Mouse (Mus musculus): Measurements from ENCODE around the gene Apobec3.

Gene Apobec3

DNA sequence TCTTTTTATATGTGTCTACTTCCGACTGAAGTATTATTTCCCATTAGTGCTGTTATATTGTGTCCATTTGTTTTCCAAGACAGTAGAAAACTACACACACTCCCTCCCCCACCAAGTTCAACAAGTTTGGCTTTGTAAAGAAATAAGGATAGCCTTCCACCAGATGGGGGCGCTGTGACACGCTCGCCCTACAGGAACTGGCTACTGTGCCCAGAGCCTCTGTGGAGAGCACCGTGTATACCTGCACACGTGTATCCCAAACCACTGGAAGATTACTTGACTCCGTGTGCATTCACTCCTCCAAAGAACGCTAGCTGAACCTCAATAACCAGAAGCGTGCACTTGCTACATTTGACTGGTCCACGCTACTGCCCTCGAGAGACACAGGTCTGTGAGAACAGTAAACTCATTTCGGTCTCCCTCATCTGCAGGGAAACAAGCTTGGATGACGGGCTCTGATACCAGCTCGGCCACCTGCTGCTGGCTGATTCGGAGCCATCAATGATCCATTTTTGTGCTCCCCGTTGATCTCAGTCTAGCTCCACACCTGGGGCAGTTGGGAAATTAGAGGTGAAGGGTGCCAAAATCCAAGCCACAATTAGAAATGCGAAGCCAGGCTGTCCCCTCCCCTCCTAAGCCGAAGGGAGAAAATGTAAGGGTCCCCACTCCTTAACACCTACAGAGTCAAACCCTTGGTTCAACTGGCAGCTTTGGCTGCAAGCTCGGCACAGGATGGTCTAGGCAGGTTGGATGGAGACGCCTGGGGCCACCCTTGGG lies at the start of gene Apobec3:
Apobec3 (plus strand) TSS at position 224 of the 777 bp plus-strand sequence.
- peak; percentile 50 for DNase-seq

- DNase-seq: no peak
Observed at GRCm38 (mm10) chr15:79842985-79843384, 48.5 kb upstream of the Apobec3 start.

GRCm38 (mm10) chr15:79845986-79846385 lies 45.5 kb upstream of the Apobec3 start:
- no peak for DNase-seq

DNA sequence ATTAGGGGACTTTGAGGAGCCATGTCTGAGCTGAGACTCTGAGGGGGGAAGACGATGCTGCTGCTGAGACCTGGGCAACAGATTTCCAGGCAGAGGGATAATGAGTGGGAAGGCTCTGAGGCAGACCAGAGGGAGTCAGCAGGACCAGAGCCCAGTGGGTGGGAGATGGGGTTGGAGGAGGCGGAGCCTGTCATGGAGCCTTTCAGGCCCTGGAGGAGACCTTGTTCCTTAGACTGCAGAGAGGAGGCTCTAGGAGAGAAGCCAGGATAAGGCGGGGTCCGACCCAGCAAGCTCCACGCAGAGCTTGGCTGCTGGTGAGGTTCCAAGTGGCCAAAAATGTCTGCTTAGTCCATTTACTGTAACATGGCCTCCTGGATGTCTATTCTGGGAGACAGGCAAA lies 44.4 kb upstream of the Apobec3 start:
- no peak for DNase-seq

- DNase-seq: no peak
Observed at GRCm38 (mm10) chr15:79850143-79850542, 41.3 kb upstream of the Apobec3 start.

DNA sequence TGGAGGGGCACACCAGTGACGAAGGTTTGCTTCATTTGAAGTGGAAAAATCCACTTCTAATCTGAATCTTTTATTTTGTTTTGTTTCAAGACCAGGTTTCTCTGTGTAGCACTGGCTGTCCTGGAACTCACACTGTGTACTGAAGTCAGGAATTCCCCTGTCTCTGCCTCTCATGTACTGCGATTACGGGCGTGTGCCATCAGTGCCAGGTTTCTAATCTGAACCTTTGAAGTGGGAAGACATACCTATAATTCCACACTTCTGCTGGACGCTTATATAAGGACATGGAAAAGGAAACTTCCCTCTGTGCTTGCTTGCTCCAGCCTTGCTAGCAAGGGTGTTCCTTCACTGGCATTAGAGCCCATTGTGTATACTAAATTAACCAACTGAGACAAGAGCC lies 32.5 kb upstream of the Apobec3 start:
- no peak for DNase-seq

- no peak for DNase-seq
Observed at GRCm38 (mm10) chr15:79859821-79860220, 31.6 kb upstream of the Apobec3 start.

- no peak for DNase-seq
Observed at GRCm38 (mm10) chr15:79867260-79868002, 24.0 kb upstream of the Apobec3 start.

- no peak for DNase-seq
Observed at GRCm38 (mm10) chr15:79873545-79873944, 17.9 kb upstream of the Apobec3 start.

GRCm38 (mm10) chr15:79873995-79874394 lies 17.5 kb upstream of the Apobec3 start:
- DNase-seq: no peak

DNA sequence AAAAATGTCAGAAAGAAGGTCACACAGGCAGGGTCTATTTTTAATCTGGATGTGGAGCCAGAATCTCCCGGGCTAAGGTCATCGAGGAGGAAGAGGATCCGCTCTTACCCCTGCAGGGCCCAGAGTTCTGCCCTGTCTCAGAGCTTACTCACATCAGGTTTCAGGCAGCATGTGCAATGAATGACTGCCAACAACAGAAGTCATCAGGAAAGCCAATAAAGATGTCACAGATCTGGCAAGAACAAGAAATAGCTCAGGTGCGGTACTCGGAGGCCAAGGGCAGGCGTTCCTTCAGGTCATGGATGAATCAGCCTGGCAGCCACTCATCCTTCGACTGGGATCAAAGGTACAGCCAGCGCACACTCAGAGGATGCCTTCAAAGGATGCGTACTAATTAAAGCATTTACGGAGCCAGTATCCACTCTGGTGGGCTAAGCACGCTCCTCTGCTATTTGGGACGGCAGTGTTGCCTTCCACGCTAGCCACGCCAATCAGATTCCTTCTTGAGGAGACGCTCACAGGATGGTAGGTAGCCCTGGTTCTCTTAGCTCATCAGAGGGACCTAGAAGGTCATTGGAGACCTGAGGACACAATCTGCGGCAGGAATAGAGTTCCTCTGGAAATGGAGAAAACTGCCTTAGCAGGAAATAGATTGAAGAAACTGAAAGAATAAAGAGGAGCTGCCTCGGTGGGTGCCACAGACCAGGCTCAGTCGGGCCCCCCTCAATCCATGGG lies 16.0 kb upstream of the Apobec3 start:
- DNase-seq: no peak

GRCm38 (mm10) chr15:79878725-79879136 lies 12.7 kb upstream of the Apobec3 start:
- no peak for DNase-seq

DNA sequence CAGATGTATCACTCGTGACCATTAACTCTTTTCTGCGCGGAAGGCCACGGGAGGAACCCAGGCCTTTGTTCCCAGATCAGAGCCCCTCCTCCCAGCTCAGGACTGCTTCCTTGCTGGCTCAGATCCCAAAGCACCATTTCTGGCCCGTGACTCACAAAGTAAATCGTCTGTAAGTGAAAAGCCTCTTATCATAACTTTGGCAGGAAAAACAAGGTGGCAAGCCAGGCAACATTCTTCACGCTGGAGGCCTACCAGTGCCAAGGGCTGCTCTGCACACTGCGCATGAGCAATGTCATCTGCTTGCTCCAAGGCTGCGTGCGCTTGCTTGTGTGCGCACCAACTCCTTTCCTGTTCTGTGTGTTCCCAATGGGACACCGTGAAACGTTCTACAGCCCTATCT lies 12.1 kb upstream of the Apobec3 start:
- DNase-seq: peak; percentile 51

GRCm38 (mm10) chr15:79880477-79880876 lies 11.0 kb upstream of the Apobec3 start:
- DNase-seq: no peak

- DNase-seq: peak; percentile 36
Observed at GRCm38 (mm10) chr15:79882623-79883267, 8.7 kb upstream of the Apobec3 start.

GRCm38 (mm10) chr15:79883352-79883822 lies 8.1 kb upstream of the Apobec3 start:
- DNase-seq: peak; percentile 95

DNA sequence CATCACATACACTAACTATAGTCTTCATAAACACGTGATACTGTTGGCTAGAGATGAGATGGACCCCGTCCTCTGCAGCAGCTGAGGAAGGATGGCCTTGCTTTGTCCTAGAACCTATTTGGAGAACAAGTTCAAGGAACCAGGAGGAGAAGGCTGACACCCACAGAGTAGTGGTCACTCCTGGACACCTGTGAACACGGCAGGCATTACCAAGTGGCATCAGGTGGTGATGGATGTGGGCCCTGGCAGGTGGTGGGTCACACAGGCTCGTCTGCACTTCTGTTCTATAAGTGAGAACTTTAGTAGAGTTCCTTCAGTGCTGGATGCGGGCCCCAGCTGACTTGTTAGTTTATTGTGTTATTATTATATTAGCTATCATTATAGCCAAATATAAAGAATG lies 6.6 kb upstream of the Apobec3 start:
- no peak for DNase-seq

DNA sequence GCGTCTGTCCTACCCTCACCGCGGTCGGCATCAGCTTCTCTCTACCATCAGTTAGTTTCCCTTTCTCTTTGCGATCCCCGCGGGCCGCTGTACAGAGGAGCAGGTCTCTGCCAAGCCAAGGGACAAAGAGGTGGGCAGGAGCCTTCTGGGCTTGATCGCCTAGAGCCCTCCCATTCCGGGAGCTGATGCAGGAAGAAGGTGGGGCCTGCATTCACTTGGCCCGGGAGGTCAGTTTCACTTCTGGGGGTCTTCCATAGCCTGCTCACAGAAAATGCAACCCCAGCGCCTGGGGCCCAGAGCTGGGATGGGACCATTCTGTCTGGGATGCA lies 718 bp downstream of the Apobec3 start:
- no peak for DNase-seq

- DNase-seq: no peak
Observed at GRCm38 (mm10) chr15:79892995-79893823, 1.8 kb downstream of the Apobec3 start.

DNA sequence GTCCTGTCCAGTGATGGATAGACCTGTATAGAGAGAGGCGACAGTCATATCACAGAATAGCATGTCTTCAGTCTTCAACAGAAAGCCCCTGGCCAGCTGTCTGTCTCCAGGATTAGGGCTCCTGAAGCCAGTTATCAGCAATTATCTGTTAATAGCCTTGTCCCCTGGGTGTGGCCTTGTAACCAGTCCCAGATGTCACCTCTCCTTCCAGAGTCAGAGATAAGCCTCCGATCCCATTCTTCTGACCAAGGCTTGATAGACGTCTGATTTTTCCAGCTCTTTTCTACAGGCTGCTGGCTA lies 2.3 kb downstream of the Apobec3 start:
- DNase-seq: no peak

DNA sequence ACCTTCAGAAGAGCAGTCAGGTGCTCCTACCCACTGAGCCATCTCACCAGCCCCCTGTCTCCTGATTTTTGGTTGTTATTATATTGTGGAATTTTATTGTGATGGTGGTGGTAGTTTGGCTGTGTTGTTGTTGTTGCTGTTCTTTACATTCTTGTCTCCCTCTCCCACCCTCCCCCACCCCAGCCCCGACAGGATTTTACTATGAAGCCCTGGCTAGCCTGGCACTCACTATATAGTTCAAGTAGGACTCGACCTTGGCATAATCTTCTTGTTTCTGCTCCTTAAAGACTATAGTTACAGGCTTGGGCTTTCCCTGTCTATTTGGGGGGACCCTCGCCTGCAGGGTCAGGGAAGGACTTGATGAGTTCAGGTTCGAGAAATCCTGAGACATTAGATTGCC lies 2.9 kb downstream of the Apobec3 start:
- no peak for DNase-seq
